Mouse (Mus musculus) hindbrain, embryonic 15.5 days (tissue): ENCODE data around the gene Espnl. TPM values are rescaled to one million over a fixed set of nuclear protein-coding genes. Genes with fewer than 3 reads are reported as not detected.

ENCODE experiments used
- ATAC-seq: fragments of 200-750 bp; cut with Nextera tagmentation; 2 replicates; pipeline ENCODE4 v1.8.0; 2017; ENCODE audit warnings: low read depth, moderate number of reproducible peaks, moderate TSS enrichment; ENCODE audit not compliant: low FRiP score
- H3K27ac ChIP-seq: fragments of 300-500 bp; sonication (generic); replicated peaks from 2 replicates; pipeline ENCODE4 v1.5.1; 2015; ENCODE audit warnings: mild to moderate bottlenecking, inconsistent platforms
- H3K27me3 ChIP-seq: fragments of 300-500 bp; sonication (generic); 2 replicates; pipeline ENCODE4 v1.6.1; 2015; ENCODE audit warnings: control low read depth, inconsistent platforms
- H3K36me3 ChIP-seq: fragments of 300-500 bp; sonication (generic); 2 replicates; pipeline ENCODE4 v1.6.1; 2015; ENCODE audit warnings: control low read depth, inconsistent platforms
- H3K4me1 ChIP-seq: fragments of 300-500 bp; sonication (generic); replicated peaks from 2 replicates; pipeline ENCODE4 v1.6.1; 2015; ENCODE audit warnings: control low read depth, inconsistent platforms
- H3K4me2 ChIP-seq: fragments of 300-500 bp; sonication (generic); 2 replicates; pipeline ENCODE4 v1.6.1; 2015; ENCODE audit warnings: moderate library complexity, mild to moderate bottlenecking, inconsistent platforms
- H3K4me3 ChIP-seq: fragments of 300-500 bp; sonication (generic); 2 replicates; pipeline ENCODE4 v1.5.1; 2015; ENCODE audit warnings: mild to moderate bottlenecking, inconsistent platforms
- H3K9ac ChIP-seq: fragments of 300-500 bp; sonication (generic); 2 replicates; pipeline ENCODE4 v1.6.1; 2015; ENCODE audit warnings: inconsistent platforms
- H3K9me3 ChIP-seq: fragments of 300-500 bp; sonication (generic); 2 replicates; pipeline ENCODE4 v1.6.1; 2016; ENCODE audit warnings: control low read depth, inconsistent platforms
- WGBS: fragments of 180-500 bp; shearing (Covaris S2); methylation state at CpG from one replicate; pipeline ENCODE4 v1.1.7; 2015; 5-methylcytosine and 5-hydroxymethylcytosine counted together
- polyA plus RNA-seq: library from polyadenylated mRNA; unstranded; fragments of >200 nt; fragmentation: Nextera tagmentation; extraction: Ambion mirVana; gene quantifications from 2 replicates; pipeline ENCODE4 v1.2.1, GENCODE M21; 2015

Gene Espnl
- polyA plus RNA-seq: 0.05 and 0.18 TPM in 2 replicates

DNA sequence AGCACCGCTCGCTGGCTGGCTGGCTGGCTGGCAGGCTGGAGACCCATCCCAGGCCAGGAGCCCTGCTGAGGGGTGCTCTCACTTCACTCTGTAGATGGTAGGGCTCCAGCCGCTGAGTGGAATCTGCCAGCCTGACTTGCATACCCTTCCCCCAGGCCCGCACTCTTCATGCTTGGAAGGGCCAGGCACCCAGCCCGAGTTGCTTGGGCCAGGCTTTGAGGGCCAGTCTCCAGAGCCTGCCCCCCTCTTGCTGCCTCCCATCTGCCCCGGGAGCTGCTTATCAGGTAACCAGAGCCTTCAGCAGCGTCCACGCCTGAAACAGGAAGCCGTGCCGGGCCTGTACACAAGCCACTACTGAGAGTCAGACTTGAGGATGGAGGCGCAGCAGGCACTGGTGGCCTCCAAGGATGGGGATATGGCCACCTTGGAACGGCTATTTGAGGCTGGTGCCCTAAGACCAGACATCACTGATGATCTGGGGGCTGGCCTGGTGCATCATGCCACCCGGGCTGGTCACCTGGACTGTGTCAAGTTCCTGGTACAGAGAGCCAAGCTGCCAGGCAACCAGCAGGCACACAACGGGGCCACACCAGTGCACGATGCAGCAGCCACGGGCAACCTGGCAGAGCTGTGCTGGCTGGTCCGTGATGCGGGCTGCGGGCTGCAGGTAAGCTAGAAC, at the start of gene Espnl:
Espnl (plus strand) TSS at position 316 of the 679 bp plus-strand sequence.
- Histone ChIP-seq H3K9ac (no peak within 1 kb of the TSS), H3K27me3 (no peaks in the 10 kb centered on the region), H3K4me2 (no peak within 1 kb of the TSS), H3K27ac (no peak within 1 kb of the TSS), H3K9me3 (no peaks in the 10 kb centered on the region), H3K4me3 (no peak within 1 kb of the TSS), H3K36me3 (no peaks in the 10 kb centered on the region), H3K4me1 (no peaks in the 10 kb centered on the region)
- ATAC-seq: no peak
- 81% methylated on average over 19 of the region's 19 CpGs for WGBS

DNA sequence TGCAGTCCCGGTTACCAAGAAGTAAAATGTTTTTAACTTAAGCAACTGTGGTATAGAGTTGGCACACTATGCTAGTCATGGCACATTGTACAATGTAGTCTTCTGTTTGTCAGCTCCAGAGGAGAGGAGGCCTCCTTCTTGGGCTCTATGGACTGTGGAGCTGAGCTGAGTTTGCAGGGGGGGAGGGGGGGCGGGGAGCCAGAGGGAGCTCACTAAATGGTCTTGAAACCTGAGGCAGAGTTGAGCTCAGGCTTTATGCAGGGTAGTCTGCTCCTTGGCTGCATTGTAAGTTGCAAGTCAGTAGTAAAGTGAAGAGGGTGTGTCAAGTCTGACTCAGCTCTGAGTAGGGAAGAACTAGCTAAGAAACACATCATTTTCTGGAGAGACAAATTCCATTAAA, 49.6 kb upstream of the Espnl start:
- H3K9ac ChIP-seq: no peak overlapping the region
- peaks cover 11% of the 10 kb centered on the region for H3K36me3 ChIP-seq
- ATAC-seq: no peak
- 93% methylated on average over 2 of the region's 2 CpGs for WGBS
- H3K4me1 ChIP-seq: no peaks in the 10 kb centered on the region
- no peaks in the 10 kb centered on the region for H3K27me3 ChIP-seq
- no peak overlapping the region for H3K4me2 ChIP-seq
- H3K9me3 ChIP-seq: no peaks in the 10 kb centered on the region
- H3K27ac ChIP-seq: no peak overlapping the region
- H3K4me3 ChIP-seq: no peak overlapping the region

DNA sequence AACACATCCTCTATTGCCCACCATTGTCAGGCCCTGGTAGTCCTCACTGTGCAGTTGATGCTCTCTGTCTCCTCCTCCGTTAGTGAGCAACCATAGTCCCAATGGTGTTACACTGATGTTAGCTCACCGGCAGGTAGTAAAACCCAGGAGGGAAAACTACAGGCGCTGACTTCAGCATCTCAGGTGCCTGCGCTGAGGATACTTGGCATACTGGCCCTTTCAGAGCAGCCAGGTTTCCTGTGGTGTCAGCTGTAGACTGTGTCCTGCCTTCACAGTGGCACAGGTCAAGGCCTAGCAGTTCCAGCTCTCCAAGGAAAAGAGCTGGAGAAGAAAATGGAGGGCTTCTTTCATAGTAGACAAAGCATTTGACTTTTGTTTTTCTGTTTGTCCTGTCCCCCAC, 45.3 kb upstream of the Espnl start:
- no peak for ATAC-seq
- 93% methylated on average over 4 of the region's 4 CpGs for WGBS
- Histone ChIP-seq H3K9ac (no peak overlapping the region), H3K4me2 (no peak overlapping the region), H3K27me3 (no peaks in the 10 kb centered on the region), H3K27ac (no peak overlapping the region), H3K36me3 (peaks cover 49% of the 10 kb centered on the region), H3K4me1 (no peaks in the 10 kb centered on the region), H3K4me3 (no peak overlapping the region), H3K9me3 (no peaks in the 10 kb centered on the region)

DNA sequence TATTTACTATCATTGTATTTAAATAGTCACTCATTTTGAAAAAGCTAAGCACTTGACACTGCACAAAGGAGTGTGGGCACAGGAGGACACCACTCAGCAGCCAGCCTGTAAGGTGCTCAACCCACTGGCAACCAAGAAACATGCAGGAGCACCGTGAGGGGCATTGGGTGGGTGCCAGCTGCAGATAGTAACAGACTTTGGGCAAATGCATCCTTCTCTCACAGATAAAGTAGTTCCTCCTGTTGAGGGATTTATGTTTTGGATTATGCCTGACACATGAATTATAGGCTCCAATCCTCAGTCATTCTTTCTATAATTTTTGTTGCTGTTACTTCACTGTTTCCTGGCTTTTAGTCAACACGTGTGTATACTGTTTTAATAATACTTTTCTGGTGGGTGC, 44.4 kb upstream of the Espnl start:
- Histone ChIP-seq H3K4me3 (no peak overlapping the region), H3K36me3 (peaks cover 54% of the 10 kb centered on the region), H3K9ac (no peak overlapping the region), H3K27me3 (no peaks in the 10 kb centered on the region), H3K27ac (no peak overlapping the region), H3K4me2 (no peak overlapping the region), H3K9me3 (no peaks in the 10 kb centered on the region), H3K4me1 (no peaks in the 10 kb centered on the region)
- no peak for ATAC-seq
- WGBS: 97% methylated on average over 2 of the region's 2 CpGs

DNA sequence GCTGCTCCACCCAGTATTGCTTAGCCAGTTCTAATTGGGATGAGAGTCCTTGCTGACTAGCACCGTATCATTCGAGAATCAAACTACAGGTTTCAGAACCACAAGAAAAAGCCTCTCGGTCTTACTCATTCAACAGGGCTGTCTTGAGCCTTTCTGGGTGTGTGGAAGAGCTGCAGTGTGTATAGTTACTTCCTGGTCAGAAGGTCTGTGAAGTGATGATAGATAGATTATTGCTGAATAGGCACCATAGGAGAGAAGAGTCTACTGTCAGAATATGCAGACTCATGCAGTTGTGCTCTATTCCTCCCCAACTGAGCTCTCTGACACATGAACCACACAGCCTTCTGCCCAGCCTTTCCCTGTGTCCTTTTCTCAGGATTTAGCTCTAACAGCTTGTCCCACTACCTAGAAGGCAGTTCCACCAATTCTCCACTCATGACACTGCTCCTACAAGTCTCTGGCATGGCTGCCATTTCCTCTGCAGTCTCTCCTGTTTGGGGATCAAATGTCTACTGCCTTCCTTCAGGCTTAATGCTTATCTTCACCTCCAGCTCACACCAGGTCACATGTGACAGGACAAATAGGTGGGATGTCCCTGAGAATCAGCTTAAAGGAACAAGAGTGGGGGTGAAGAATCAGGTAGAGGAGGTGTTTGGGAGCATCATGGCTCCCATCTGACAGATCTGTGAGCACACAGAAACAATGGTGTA, 43.3 kb upstream of the Espnl start:
- H3K27me3 ChIP-seq: no peaks in the 10 kb centered on the region
- no peak overlapping the region for H3K27ac ChIP-seq
- no peak overlapping the region for H3K9ac ChIP-seq
- H3K4me3 ChIP-seq: no peak overlapping the region
- WGBS: 96% methylated on average over 3 of the region's 3 CpGs
- no peak for ATAC-seq
- no peaks in the 10 kb centered on the region for H3K4me1 ChIP-seq
- peaks cover 59% of the 10 kb centered on the region for H3K36me3 ChIP-seq
- H3K4me2 ChIP-seq: no peak overlapping the region
- no peaks in the 10 kb centered on the region for H3K9me3 ChIP-seq

DNA sequence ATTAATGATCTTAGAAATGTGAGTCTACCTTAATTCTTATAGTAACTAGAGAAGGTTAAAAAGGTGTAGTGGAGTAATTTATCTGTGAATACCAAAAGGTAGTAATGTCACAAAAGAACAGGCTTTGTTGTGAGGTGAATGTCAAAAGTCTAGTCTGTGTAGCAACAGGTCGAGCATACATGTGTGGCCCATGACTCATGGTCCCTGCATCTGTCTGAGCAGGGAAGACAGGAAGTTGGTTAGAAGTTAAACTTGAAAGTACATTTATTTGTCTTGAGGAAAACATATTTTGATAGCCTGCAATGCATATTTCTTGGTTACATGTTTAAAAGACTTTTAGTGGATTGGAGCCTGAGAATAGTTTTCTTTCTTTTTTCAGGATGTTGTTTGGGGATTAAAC, 42.7 kb upstream of the Espnl start:
- WGBS: 92% methylated on average over 1 of the region's 1 CpGs
- peaks cover 64% of the 10 kb centered on the region for H3K36me3 ChIP-seq
- no peak overlapping the region for H3K9ac ChIP-seq
- H3K4me1 ChIP-seq: no peaks in the 10 kb centered on the region
- no peak overlapping the region for H3K4me3 ChIP-seq
- ATAC-seq: no peak
- H3K27me3 ChIP-seq: no peaks in the 10 kb centered on the region
- H3K27ac ChIP-seq: no peak overlapping the region
- H3K9me3 ChIP-seq: no peaks in the 10 kb centered on the region
- no peak overlapping the region for H3K4me2 ChIP-seq

DNA sequence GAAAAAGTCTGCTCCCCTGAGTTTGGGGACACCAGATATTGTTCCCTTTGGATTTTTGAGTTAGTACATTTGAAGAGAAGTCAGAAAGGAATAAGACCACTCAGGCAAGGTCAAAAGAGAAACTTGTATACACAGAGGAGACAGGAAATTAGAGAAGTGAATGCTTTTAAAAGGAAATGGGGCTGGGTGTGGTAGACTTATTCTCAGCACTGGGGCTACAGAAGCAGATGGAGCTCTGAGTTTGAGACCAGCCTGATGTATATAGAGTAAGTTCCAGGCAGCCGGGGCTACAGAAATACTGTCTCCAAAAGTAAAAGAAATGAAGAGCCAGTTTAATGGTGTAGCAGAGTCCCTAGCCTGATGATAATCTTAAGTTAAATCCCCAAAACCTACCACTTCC, 39.3 kb upstream of the Espnl start:
- no peak overlapping the region for H3K9ac ChIP-seq
- no peak overlapping the region for H3K4me2 ChIP-seq
- ATAC-seq: no peak
- H3K4me1 ChIP-seq: no peaks in the 10 kb centered on the region
- H3K36me3 ChIP-seq: peaks cover 73% of the 10 kb centered on the region
- no peaks in the 10 kb centered on the region for H3K9me3 ChIP-seq
- H3K27me3 ChIP-seq: no peaks in the 10 kb centered on the region
- H3K4me3 ChIP-seq: no peak overlapping the region
- H3K27ac ChIP-seq: no peak overlapping the region
- 96% methylated on average over 1 of the region's 1 CpGs for WGBS

DNA sequence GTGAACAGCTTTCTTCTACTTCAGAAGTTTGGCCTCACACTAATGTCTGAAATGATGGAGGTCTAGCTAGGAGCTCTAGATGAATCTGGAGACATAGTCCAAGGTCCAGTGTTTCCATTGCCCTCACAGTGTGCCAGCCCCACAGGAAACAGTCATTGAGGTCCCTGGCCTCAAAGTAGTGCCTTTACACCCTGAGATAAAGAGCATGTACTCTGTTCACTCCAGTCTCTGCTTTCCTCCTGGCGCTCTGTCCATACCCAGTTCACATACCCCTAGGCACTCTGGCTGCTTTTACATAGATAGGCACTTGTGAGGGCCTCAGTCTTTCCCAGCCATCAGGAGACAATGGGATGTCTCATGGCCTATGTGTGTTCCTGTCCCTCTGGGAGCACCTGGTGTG, 32.5 kb upstream of the Espnl start:
- no peaks in the 10 kb centered on the region for H3K4me1 ChIP-seq
- no peak overlapping the region for H3K27ac ChIP-seq
- no peaks in the 10 kb centered on the region for H3K9me3 ChIP-seq
- WGBS: 100% methylated on average over 1 of the region's 1 CpGs
- H3K36me3 ChIP-seq: peaks cover 28% of the 10 kb centered on the region
- H3K9ac ChIP-seq: no peak overlapping the region
- no peak for ATAC-seq
- H3K27me3 ChIP-seq: no peaks in the 10 kb centered on the region
- no peak overlapping the region for H3K4me3 ChIP-seq
- no peak overlapping the region for H3K4me2 ChIP-seq

DNA sequence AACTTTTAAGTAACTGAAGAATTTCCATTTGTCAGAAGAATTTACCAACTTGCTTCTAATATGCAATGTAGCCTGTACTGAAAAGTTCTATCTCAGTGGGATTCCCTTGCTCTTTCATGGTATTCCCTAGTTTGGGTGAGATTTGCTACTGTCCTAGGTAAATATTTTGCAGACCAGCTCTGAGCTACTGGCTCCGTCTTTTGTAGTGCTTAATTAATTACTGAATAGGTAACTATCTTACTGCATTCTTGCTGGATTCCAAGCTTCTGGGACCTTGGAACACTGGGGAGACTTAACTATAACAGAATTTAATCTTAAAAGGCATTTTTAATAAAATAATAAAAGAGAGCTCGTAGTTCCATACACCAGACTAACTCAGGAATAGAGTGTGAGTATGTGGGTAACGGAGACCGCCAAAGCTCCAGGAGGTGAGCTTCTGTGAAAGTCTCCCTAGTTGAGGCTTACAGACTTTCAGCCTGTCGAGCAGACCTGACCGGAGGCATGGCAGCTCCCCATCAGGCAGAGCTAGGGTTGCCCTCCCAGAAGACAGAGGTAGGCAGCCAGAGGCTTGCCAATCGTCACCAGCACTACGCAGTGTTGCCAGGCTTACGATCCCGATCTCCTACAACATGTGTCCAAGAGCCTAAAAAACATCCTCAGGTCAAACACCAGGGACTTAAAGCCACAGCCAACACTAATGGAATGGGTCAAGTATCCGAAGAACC, 29.6 kb upstream of the Espnl start:
- H3K36me3 ChIP-seq: peaks cover 5% of the 10 kb centered on the region; the same call in 1 of the 2 replicates
- no peak overlapping the region for H3K27ac ChIP-seq
- H3K4me2 ChIP-seq: no peak overlapping the region
- H3K4me1 ChIP-seq: no peaks in the 10 kb centered on the region
- H3K9ac ChIP-seq: no peak overlapping the region
- H3K9me3 ChIP-seq: no peaks in the 10 kb centered on the region
- H3K4me3 ChIP-seq: no peak overlapping the region
- no peak for ATAC-seq
- no peaks in the 10 kb centered on the region for H3K27me3 ChIP-seq
- 95% methylated on average over 11 of the region's 11 CpGs for WGBS

DNA sequence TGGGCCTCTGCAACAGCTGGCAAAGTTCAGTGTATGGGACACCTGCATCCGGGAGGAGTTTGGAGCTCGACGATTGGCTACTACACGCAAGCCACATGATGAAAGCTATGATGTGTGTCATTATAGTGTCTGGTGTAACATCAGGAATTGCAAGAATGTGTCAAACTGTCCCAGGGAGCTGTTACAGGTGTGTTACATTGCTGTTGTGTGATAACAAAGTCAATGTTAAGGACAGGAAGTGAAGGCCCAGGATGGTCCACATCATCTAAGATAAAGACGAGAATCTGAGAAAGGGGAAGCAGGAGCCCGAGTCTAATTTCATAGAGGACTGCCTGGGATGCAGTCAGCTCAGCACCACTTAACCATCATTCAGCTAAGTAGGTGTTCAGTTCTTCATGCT, 26.3 kb upstream of the Espnl start:
- H3K9ac ChIP-seq: no peak overlapping the region
- no peak overlapping the region for H3K4me3 ChIP-seq
- no peaks in the 10 kb centered on the region for H3K9me3 ChIP-seq
- 0 out of 2 replicates have a peak, but pooled peaks cover 2% of the 10 kb centered on the region for H3K36me3 ChIP-seq
- H3K27me3 ChIP-seq: no peaks in the 10 kb centered on the region
- ATAC-seq: no peak
- H3K27ac ChIP-seq: no peak overlapping the region
- WGBS: 97% methylated on average over 6 of the region's 6 CpGs
- H3K4me1 ChIP-seq: peaks cover 7% of the 10 kb centered on the region
- no peak overlapping the region for H3K4me2 ChIP-seq

DNA sequence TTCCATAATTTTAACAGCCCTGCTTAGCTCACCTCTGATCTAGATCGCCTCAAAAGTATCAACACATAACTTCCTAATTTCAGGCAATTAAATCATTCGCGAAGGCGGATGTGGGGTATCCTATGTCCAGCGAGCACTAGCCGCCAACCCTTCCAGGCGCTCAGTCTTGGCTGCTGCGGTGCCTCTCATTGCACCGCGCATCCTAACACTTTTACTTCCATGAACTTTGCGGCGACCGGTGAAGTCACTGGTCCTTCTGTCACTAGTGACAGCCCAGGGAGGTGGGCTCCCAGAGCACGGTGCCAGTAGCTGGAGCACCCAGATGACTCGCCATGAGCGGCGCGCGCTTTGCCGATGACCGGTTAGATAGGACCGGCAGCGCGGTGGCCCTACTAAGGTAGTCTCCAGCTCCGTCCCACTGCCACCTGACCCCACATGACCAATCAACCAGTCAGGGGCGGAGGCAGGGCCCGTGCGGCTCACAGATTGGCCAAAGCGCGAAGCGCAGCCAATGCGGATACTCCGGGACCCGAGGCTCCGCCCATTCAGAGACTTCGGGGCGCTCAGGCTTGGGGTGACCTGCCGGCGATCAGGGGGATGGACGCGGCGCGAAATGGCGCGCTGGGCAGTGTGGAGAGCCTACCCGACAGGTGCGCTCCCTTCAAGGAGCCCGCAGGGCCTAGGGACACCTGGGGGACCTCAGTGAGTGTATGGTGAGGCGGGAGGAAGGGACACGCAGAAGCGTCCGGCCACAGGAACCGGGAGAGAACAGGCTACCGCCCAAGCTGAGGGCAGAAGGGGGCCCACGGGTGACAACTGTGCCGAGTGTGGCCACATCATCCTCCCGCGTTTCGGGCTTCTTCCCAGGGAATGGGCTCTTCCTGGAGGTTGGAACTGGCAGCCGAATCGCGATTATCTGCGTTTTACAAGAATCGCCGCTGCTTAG, 23.8 kb upstream of the Espnl start, which contains the start of gene Scly:
Scly (plus strand) TSS at position 540 of the 946 bp plus-strand sequence.
- Histone ChIP-seq H3K9me3 (no peaks in the 10 kb centered on the region), H3K36me3 (no peaks in the 10 kb centered on the region), H3K4me2 (peak within 1 kb of the TSS; percentile 74), H3K9ac (peak within 1 kb of the TSS; percentile 76), H3K4me1 (peaks cover 7% of the 10 kb centered on the region), H3K27ac (peak within 1 kb of the TSS; percentile 70), H3K27me3 (no peaks in the 10 kb centered on the region), H3K4me3 (peak within 1 kb of the TSS; percentile 94)
- peak; percentile 99 for ATAC-seq
- WGBS: 1% methylated on average over 55 of the region's 65 CpGs
